Mouse (Mus musculus): Measurements from ENCODE around the gene Etfa.

Gene Etfa

DNA sequence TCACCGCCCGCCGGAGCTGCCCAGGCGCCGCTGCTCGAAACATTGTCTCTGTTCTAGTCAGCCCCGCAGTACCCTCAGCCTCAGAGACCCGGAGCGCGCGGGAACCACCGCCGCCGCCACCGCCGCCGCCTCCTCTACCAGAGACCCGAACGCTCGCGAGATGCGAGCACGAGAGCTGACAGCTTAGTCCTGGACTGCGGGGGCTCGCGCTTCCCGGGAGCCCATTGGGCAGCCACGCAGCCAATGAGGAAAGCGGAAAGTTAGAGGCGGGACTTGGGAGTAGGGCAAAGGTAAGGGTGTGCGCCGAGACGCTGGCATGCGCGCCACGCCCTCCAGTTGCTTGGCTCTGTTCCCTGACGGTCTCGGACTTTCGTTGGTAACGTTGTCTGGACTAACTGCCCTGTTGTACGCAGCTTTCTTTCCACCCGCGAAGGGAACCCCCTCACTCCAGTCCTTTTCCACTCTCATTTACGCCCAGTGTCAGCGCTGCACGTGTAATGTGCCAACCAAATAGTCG is at the start of gene Etfa:
TSS of gene Etfa (minus strand) at position 217 of the 517 bp plus-strand sequence.
- DNase-seq (ENCODE audit: low read depth): peak; percentile 91

DNA sequence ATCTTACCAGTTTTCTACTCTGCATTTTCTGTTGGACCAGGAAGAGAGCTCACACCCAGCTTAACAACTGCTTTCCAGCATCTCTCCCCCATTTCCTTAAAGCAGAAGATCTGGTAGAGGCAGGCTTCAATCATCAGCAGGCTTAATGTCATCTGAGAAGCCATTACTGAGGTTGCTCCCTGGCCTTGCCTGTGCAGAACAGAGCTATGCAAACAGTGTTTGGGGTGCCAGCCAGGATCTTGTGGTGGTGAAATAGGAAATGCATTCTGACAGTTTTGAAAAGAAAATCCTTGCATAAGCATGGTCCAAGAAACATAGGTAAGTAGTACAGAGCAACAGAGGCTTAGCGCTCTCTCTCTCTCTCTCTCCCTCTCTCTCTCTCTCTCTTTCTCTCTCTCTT is 48.9 kb upstream of the Etfa start:
- DNase-seq (ENCODE audit: low read depth): peak; percentile 37

DNA sequence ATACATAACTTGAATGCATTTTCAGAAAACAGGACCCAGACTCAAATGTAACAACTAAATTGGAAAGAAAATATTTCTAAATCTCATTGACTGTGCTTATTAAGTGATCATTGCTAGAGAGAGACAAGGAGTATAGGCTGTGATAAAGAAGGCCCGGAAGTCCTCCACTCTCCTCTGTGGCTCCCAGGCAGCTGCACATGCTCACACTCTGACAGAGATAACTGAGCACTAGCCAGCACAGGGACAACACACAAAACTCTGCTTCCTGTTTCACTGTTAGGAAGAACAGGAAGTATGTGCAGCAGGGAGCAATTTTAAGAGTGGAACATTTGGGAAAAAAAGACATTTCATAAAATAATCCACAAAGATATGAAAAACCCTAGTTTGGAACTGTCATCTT is 42.9 kb upstream of the Etfa start:
- DNase-seq (ENCODE audit: low read depth): no peak

GRCm38 (mm10) chr9:55549302-55549890 is 37.4 kb upstream of the Etfa start:
- no peak for DNase-seq (ENCODE audit: low read depth)

GRCm38 (mm10) chr9:55548871-55549270 is 36.8 kb upstream of the Etfa start:
- DNase-seq (ENCODE audit: low read depth): no peak

- DNase-seq (ENCODE audit: low read depth): no peak
Observed at GRCm38 (mm10) chr9:55546176-55547010, 34.4 kb upstream of the Etfa start.

- DNase-seq (ENCODE audit: low read depth): no peak
Observed at GRCm38 (mm10) chr9:55545556-55546175, 33.6 kb upstream of the Etfa start.

- no peak for DNase-seq (ENCODE audit: low read depth)
Observed at GRCm38 (mm10) chr9:55544861-55545555, 33.0 kb upstream of the Etfa start.

GRCm38 (mm10) chr9:55543703-55544401 is 31.8 kb upstream of the Etfa start:
- no peak for DNase-seq (ENCODE audit: low read depth)

GRCm38 (mm10) chr9:55543336-55543702 is 31.3 kb upstream of the Etfa start:
- no peak for DNase-seq (ENCODE audit: low read depth)

DNA sequence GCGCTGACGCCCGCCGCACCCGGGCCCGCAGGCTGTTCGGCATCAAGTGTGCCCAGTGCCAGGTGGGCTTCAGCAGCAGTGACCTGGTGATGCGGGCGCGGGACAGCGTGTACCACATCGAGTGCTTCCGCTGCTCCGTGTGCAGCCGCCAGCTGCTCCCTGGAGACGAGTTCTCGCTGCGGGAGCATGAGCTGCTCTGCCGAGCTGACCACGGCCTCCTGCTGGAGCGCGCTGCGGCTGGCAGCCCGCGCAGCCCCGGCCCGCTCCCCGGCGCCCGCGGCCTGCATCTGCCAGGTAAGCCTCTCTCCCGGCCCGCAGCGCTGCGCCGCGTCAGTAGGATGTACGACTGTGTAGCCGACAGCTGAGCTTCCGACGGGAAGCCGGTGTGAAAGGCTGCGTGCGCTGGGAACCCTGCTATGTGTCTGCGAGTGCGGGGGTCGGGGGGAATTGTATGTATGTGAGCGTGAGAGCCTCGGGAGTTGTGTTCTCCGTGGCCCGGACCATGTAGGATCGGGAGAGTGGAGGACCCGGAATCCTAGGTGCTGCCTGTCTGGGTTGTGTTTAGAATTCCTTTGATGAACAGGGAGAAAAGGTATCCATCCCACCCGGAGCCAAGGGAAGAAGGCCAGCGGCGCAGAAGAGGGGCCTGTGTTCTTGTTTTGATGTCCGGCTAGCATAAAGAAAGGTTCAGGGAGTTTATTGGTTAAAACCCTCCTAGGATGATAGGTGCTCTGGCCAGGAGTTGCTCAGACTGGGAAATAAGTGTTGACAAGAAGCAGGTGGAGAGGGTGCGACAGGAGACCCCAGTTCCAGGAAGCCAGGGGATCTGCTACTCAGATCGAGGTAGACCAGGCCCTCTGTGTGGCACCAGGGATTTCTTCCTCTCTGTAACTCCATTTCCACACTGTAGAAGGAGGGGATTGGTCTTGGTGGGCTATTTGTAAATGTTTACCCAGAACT is 30.6 kb upstream of the Etfa start:
- no peak for DNase-seq (ENCODE audit: low read depth)

DNA sequence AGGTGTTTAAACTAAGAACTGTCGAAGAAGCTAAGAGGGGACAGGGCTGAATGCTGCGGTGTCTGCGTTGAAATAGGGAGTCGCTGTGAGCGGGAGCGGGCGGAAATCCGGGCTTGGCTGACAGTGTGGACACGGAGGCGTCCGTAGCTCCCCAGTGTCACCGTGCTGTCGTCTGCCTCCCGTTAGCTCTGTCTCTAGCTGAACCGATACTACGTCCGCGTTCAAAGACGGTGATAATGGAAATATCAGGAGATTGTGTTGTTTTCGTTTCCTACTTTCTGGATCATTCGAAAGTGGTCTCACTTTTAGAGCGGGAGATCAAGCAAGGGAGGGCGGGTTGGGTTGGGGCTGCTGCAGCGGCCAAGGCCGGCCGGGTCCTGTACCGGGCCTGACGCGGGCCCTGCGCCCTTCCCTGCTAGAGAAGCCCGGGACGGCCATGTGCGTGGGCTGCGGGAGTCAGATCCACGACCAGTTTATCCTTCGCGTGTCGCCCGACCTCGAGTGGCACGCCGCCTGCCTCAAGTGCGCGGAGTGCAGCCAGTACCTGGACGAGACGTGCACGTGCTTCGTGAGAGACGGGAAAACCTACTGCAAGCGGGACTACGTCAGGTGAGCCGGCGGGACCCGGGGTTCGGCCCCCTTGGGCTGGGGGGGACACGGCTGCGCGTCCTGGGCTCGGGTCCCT is 29.8 kb upstream of the Etfa start:
- no peak for DNase-seq (ENCODE audit: low read depth)

DNA sequence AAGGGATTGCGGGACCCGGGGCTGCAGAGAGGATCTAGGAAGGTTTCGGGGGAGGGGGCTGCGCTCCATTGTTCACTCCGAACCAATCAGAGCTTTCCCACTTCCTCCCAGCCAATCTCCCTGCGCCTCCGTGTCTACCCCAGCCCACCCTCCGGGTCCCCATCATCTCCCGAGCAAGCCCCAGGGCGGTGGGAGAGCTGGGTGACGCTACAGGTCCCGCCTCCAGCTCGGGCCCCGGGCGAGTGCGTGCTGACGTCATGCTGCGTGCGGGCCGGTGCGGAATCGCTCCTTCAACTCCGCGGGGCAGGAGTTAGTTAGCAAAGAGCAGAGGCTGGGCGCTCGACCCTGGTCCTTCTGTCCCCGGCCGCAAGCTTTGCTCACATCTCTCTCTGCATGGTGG is 28.8 kb upstream of the Etfa start:
- no peak for DNase-seq (ENCODE audit: low read depth)

GRCm38 (mm10) chr9:55540391-55540770 is 28.3 kb upstream of the Etfa start:
- no peak for DNase-seq (ENCODE audit: low read depth)

DNA sequence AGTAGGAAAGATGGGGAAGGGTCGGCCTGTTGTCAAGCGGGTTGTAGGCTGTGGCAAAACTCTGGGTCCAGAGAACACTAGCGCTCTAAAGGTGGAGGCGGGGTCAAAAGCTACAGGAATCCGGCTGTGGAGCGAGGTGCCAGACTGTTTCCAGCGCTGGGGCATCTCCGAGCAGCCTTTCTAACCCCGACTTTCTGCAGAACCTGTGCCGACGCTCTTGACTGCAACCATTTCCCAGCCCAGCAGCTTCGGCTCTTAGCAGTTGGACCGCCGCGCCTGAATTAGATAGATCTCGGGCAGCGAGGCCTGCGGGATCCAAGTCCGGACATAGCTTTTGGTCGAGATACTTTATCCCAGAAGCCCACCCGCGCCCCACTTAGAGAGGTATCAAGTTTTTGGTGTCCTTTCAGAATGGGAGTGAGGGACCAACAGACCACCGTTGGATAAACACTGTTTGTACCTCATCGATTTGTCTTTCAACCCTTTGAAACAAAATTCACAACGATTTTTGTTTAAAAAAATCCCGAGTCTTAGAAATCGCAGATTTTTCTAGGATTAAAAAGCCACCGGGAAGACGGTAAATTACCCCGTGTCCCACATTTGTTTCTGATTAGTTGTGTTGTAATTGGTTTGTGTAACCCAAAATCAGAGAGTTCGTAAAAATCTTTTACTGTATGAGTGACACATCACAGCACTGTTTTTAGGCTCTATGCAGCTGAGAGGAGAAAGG is 27.8 kb upstream of the Etfa start:
- DNase-seq (ENCODE audit: low read depth): no peak

DNA sequence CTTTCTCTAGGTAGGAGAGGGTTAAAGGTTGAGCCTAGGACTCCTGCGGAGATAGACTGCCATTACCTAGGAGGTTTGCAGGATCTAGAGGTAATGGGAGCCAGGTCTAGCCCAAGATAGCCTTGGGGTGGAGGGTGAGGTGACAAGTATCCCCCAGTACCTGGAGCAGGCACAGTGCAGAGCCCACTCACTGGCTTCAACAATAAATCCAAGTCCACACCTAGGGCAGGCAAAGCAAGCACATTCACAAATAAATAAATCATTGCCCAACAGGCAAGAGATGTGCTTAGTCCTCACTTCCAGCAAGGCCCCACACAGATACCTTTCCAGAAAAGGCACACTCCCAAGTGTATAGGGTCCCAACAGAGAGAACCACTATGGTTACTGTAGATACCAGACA is 27.0 kb upstream of the Etfa start:
- DNase-seq (ENCODE audit: low read depth): no peak

DNA sequence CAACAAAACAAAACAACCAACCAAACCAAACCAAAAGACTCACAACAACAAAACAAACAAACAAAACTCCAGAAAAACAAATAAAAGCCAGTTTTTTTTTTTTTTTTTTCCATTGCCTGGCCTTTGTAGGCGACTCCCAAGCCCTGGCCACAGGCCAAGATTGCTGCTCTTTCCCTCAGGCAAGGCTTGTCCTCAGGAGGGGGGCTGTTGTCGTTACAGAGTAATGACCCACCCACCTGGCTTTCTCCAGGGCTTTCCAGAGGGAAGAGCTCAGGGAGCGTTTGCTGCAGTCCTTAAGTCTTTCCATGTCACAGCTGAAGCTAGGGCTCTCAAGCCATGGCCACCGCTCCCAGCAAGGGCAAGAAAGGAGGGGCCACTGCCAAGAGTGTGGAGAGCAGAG is 26.3 kb upstream of the Etfa start, which contains the start of gene Isl2:
TSS of gene Isl2 (plus strand) at position 296 of the 400 bp plus-strand sequence.
- no peak for DNase-seq (ENCODE audit: low read depth)

- no peak for DNase-seq (ENCODE audit: low read depth)
Observed at GRCm38 (mm10) chr9:55535907-55536306, 23.9 kb upstream of the Etfa start.

GRCm38 (mm10) chr9:55525716-55526115 is 13.7 kb upstream of the Etfa start:
- DNase-seq (ENCODE audit: low read depth): no peak

Measured in fibroblast of lung, adult 2 months (primary cell).